Mouse (Mus musculus) E14TG2a.4 (cell line): ENCODE measurements around the gene Ankrd9.

Experiments used
- CTCF ChIP-seq: conservative IDR thresholded peaks from 2 replicates; pipeline ENCODE4 v1.5.1; 2014; ENCODE audit warnings: low read length
- NANOG ChIP-seq: IDR thresholded peaks from 2 replicates; pipeline ENCODE4 v1.6.1; 2014; ENCODE audit warnings: borderline replicate concordance, low read length, mixed read lengths
- POU5F1 ChIP-seq: IDR thresholded peaks from 2 replicates; pipeline ENCODE4 v1.6.1; 2014; ENCODE audit warnings: low read length, borderline replicate concordance

GRCm38 (mm10) chr12:110977896-110978606 is 789 bp downstream of the Ankrd9 start:
- TF ChIP-seq CTCF: no peak
- TF ChIP-seq NANOG: no peak
- TF ChIP-seq POU5F1: no peak
